Mouse (Mus musculus): ENCODE measurements around the gene Gm20517. TPM values are rescaled to one million over a fixed set of nuclear protein-coding genes. Genes with fewer than 3 reads are reported as not detected.
A peak's percentile ranks its signal among the peaks of the same experiment; 100 is the strongest.

The Gm20517 gene
- 0.88 and 1.7 TPM in 2 replicates for polyA plus RNA-seq (2012; rRNA removed)

DNA sequence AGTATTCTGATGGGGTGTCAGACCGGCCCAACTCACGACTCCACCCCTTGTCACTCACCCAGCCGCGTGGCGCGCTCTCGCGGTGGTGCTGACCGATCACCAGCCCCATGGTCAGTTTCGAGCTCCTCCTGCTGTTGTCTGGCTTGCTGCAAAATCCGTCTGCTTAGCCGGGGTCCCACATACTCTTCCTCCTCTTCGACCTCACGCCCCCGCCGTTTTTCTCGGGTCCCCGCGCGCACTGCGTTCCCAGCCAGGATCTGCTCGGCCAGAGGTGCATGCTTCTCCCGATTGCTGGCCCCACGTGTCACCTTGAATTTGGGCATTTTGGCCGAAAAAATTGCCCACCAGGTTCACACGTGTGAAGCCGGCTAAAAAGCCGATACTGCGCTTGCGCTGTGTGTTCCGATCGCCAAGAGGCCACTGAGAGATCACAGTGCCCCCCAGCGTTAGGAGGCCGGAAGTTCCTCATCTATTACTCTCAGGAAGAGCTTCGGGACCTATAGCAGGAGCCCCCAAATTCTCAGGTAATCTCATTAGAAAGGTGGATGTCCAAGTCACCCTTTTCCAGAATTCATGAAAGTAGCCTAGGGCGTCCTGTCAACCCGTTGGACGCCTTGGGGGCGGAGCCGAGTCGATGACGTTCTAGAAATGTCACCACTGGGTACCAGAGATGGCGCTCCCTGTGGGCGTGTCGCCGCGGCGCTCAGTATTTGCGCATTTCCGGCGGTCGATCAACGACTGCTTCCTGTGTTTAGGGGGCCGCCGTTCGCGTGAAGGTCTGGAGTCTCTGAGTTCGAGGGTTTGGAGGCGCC is at the start of gene Gm20517, which contains the start of the genes Bysl and Med20:
TSS of gene Gm20517 (plus strand) at position 741 of the 812 bp plus-strand sequence.
TSS of gene Bysl (minus strand) at position 644 of the 812 bp plus-strand sequence.
TSS of gene Med20 (plus strand) at position 734 of the 812 bp plus-strand sequence.
- TF ChIP-seq POLR2A (IDR thresholded peaks at IDR 0.05; ENCODE audit: low read depth, low read length) = no peak; the same call in 1 of the 2 replicates
- peak; percentile 99; the same call in 1 of the 2 replicates for TF ChIP-seq CTCF (IDR thresholded peaks at IDR 0.05; ENCODE audit: extremely low read depth, insufficient read length, insufficient replicate concordance, low read depth, low read length)
- WGBS = under 1% methylated on average over 59 of the region's 59 CpGs
- H3K4me3 ChIP-seq (ENCODE audit: low read depth, low read length) = peak within 1 kb of the TSS; percentile 77
- H3K27me3 ChIP-seq (ENCODE audit: control insufficient read depth, insufficient read depth, low read length) = no peaks in the 10 kb centered on the region
- peaks cover 10% of the 10 kb centered on the region for H3K36me3 ChIP-seq (ENCODE audit: control insufficient read depth, insufficient read depth, low read length)
- H3K27ac ChIP-seq (ENCODE audit: insufficient read depth, low read depth, low read length) = peak within 1 kb of the TSS; percentile 58; the same call in 1 of the 2 replicates
- H3K4me1 ChIP-seq (ENCODE audit: control insufficient read depth, insufficient read depth, insufficient read length, low read length) = peaks cover 6% of the 10 kb centered on the region

DNA sequence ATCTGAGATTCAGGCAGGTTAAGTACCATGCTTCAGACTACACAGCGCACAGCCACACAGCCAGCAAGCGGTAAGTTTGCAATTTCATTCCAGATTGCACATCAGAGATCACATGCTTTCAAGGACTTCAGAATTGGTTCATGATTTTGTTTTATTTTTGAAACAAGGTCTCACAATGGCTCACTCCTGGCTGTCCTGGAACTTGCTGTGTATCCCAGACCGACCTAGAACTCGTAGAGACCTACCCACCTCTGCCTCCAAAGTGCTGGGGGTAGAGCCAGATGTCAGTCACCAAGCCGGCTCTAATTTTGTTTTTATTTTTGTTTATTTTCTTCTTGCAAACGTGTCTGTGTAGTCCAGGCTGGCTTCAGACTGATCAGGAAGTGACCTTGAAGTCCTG is 48.5 kb upstream of the Gm20517 start:
- Histone ChIP-seq H3K27ac (ENCODE audit: insufficient read depth, low read depth, low read length) (no peak overlapping the region), H3K36me3 (ENCODE audit: control insufficient read depth, insufficient read depth, low read length) (no peaks in the 10 kb centered on the region; the same call in 1 of the 2 replicates), H3K27me3 (ENCODE audit: control insufficient read depth, insufficient read depth, low read length) (no peaks in the 10 kb centered on the region), H3K4me1 (ENCODE audit: control insufficient read depth, insufficient read depth, insufficient read length, low read length) (no peaks in the 10 kb centered on the region; the same call in 1 of the 2 replicates), H3K4me3 (ENCODE audit: low read depth, low read length) (no peak overlapping the region)
- WGBS = 71% methylated on average over 6 of the region's 6 CpGs
- TF ChIP-seq POLR2A (IDR thresholded peaks at IDR 0.05; ENCODE audit: low read depth, low read length) (no peak), CTCF (IDR thresholded peaks at IDR 0.05; ENCODE audit: extremely low read depth, insufficient read length, insufficient replicate concordance, low read depth, low read length) (no peak)

DNA sequence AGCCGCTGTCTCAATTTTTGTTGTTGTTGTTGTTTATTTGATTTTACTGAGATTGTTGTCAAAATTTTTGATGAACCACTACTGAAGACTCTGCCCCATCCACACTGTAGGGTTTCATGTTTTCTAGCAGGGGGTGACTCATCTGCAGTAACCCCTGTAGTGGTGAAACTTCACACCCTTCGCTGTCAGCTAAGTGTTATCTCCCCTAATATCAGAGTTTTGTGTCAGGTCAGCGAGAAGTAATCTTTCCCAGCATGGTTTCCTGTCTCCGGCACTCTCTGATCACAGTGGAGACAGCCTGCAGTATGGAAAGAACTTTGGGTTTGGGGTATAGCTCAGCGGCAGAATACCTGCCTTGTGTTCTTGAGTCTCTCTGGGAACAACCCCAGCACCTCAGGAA is 46.8 kb upstream of the Gm20517 start:
- Histone ChIP-seq H3K27ac (ENCODE audit: insufficient read depth, low read depth, low read length) (no peak overlapping the region), H3K4me3 (ENCODE audit: low read depth, low read length) (no peak overlapping the region), H3K4me1 (ENCODE audit: control insufficient read depth, insufficient read depth, insufficient read length, low read length) (no peaks in the 10 kb centered on the region; the same call in 1 of the 2 replicates), H3K36me3 (ENCODE audit: control insufficient read depth, insufficient read depth, low read length) (no peaks in the 10 kb centered on the region; the same call in 1 of the 2 replicates), H3K27me3 (ENCODE audit: control insufficient read depth, insufficient read depth, low read length) (no peaks in the 10 kb centered on the region)
- no peak for TF ChIP-seq POLR2A (IDR thresholded peaks at IDR 0.05; ENCODE audit: low read depth, low read length)
- TF ChIP-seq CTCF (IDR thresholded peaks at IDR 0.05; ENCODE audit: extremely low read depth, insufficient read length, insufficient replicate concordance, low read depth, low read length) = no peak
- WGBS = 85% methylated on average over 5 of the region's 5 CpGs

DNA sequence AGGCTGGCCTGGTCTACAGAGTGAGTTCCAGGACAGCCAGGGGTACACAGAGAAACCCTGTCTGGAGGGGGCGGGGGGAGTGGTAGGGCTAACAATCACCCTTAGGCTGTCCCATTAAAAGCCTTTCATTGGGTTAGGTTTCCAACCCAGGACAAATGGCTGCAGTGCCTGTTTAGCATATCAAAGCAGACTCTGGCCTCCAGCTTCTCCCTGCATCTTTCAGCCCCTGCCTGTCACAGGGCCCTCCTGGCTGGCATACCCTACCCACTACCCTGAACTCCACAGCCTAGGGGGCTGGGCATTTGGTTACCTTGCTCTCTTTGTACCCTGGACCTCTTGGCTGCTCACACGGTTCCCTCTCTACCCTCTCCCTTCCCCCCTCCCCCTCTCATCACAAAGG is 45.3 kb upstream of the Gm20517 start:
- TF ChIP-seq POLR2A (IDR thresholded peaks at IDR 0.05; ENCODE audit: low read depth, low read length) (no peak), CTCF (IDR thresholded peaks at IDR 0.05; ENCODE audit: extremely low read depth, insufficient read length, insufficient replicate concordance, low read depth, low read length) (no peak)
- Histone ChIP-seq H3K27me3 (ENCODE audit: control insufficient read depth, insufficient read depth, low read length) (no peaks in the 10 kb centered on the region), H3K36me3 (ENCODE audit: control insufficient read depth, insufficient read depth, low read length) (no peaks in the 10 kb centered on the region; the same call in 1 of the 2 replicates), H3K4me1 (ENCODE audit: control insufficient read depth, insufficient read depth, insufficient read length, low read length) (no peaks in the 10 kb centered on the region; the same call in 1 of the 2 replicates), H3K4me3 (ENCODE audit: low read depth, low read length) (no peak overlapping the region), H3K27ac (ENCODE audit: insufficient read depth, low read depth, low read length) (no peak overlapping the region)
- 68% methylated on average over 2 of the region's 2 CpGs for WGBS

DNA sequence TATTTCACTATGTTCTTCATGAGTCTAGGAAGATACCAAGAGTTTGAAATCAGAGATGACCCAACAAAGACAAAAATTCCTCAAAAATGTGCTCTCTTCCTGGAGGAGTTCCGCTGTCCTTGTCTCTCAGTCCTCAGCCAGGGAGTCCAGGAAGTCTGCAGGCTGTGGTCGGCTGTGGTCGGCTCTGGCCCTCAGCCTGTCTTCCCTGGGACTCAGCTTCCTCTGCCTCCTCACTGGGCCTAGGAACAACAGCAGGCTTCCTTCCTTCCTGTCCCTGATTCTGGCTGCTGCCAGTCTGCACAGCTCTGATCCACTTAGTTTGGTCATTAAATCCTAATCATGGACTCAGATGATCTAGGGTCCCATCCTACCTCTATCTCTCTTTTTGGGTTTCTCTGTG is 44.1 kb upstream of the Gm20517 start:
- Histone ChIP-seq H3K27me3 (ENCODE audit: control insufficient read depth, insufficient read depth, low read length) (no peaks in the 10 kb centered on the region), H3K36me3 (ENCODE audit: control insufficient read depth, insufficient read depth, low read length) (no peaks in the 10 kb centered on the region; the same call in 1 of the 2 replicates), H3K4me1 (ENCODE audit: control insufficient read depth, insufficient read depth, insufficient read length, low read length) (no peaks in the 10 kb centered on the region; the same call in 1 of the 2 replicates), H3K27ac (ENCODE audit: insufficient read depth, low read depth, low read length) (no peak overlapping the region), H3K4me3 (ENCODE audit: low read depth, low read length) (no peak overlapping the region)
- WGBS = 80% methylated on average over 3 of the region's 3 CpGs
- no peak for TF ChIP-seq CTCF (IDR thresholded peaks at IDR 0.05; ENCODE audit: extremely low read depth, insufficient read length, insufficient replicate concordance, low read depth, low read length)
- no peak for TF ChIP-seq POLR2A (IDR thresholded peaks at IDR 0.05; ENCODE audit: low read depth, low read length)

DNA sequence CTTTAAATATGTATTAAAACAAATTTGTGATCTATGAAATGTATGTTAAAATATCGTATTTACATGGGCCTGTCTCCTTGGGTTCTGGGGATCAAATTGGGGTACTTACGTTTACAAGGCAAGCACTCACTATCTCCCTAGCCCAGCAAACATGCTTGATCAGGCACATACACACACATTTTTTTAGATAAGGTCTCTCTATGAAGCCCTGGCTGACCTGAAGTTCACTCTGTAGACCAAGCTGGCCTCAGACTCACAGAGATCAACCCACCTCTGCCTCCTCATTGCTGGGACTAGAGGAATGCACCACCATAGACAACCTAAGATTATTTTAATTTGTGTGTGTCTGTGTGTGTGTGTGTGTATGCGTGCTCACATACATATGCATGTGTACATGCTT is 43.0 kb upstream of the Gm20517 start:
- H3K4me3 ChIP-seq (ENCODE audit: low read depth, low read length) = no peak overlapping the region
- H3K27me3 ChIP-seq (ENCODE audit: control insufficient read depth, insufficient read depth, low read length) = no peaks in the 10 kb centered on the region
- no peaks in the 10 kb centered on the region; the same call in 1 of the 2 replicates for H3K4me1 ChIP-seq (ENCODE audit: control insufficient read depth, insufficient read depth, insufficient read length, low read length)
- no peak overlapping the region for H3K27ac ChIP-seq (ENCODE audit: insufficient read depth, low read depth, low read length)
- TF ChIP-seq POLR2A (IDR thresholded peaks at IDR 0.05; ENCODE audit: low read depth, low read length) (no peak), CTCF (IDR thresholded peaks at IDR 0.05; ENCODE audit: extremely low read depth, insufficient read length, insufficient replicate concordance, low read depth, low read length) (no peak)
- H3K36me3 ChIP-seq (ENCODE audit: control insufficient read depth, insufficient read depth, low read length) = no peaks in the 10 kb centered on the region
- 94% methylated on average over 3 of the region's 3 CpGs for WGBS

DNA sequence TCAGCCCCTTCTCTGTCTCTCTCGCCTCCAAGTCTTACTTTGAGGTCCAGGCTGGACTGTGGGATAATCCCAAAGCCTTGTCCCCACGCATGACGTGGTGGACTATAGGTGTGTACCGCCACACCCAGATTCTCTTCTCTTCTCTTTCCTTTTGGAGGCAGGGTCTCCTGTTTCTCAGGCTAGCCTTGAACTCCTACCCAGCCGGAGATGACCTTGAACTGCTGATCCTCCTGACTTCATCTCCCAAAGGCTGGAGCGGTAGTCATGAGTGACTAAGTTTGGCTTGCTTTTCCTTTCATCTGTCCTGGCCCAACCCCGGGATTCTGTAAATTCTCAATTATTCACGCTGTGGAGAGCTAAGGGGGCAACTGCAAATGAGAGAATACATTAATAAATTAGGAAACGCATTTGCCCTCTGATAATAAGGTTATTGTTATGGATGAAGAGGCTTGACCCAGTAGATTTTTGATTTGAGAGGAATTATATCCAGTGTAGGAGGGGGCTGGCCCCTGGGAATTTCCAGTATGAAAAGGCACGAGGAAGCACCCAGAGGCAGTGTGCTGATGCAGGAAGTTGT is 42.4 kb upstream of the Gm20517 start:
- Histone ChIP-seq H3K4me3 (ENCODE audit: low read depth, low read length) (no peak overlapping the region), H3K27ac (ENCODE audit: insufficient read depth, low read depth, low read length) (no peak overlapping the region), H3K4me1 (ENCODE audit: control insufficient read depth, insufficient read depth, insufficient read length, low read length) (no peaks in the 10 kb centered on the region; the same call in 1 of the 2 replicates), H3K27me3 (ENCODE audit: control insufficient read depth, insufficient read depth, low read length) (no peaks in the 10 kb centered on the region), H3K36me3 (ENCODE audit: control insufficient read depth, insufficient read depth, low read length) (no peaks in the 10 kb centered on the region)
- WGBS = 85% methylated on average over 10 of the region's 10 CpGs
- TF ChIP-seq POLR2A (IDR thresholded peaks at IDR 0.05; ENCODE audit: low read depth, low read length) (no peak), CTCF (IDR thresholded peaks at IDR 0.05; ENCODE audit: extremely low read depth, insufficient read length, insufficient replicate concordance, low read depth, low read length) (no peak)
